In the genomic region with DNA sequence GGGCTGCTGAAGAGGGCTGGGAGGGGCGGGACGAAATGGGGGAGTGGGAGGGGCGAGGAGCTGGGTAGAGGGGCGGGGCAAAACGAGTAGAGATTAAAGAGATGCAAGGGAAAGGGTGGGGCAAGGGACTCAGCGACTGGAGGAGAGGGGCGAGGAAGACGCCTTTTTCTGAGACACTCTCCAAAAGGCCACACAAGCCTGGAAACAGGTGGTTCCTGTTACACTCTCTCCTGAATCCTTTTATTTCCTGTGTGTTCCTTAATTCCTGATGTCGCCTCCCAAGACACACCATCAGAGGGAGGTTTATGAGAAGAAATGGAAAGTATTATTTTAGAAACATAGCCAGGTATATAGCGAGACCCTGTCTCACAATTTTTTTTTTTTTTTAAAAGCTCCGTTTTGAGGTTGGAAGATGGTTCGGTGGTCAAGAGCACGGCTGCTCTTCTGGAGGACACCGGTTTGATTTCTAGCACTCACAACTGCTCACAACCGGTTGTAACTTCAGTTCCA, we compare ENCODE assay signal across 8 mouse cellular contexts. TPM values are rescaled to one million over a fixed set of nuclear protein-coding genes. Genes with fewer than 3 reads are reported as not detected.
DNase-seq lines count a peak whose midpoint lies in the region; ATAC-seq and TF ChIP-seq lines count a peak whose summit lies in the region.

No protein-coding gene starts in this region.

- H3K4me1 ChIP-seq in cerebellum, adult 2 months (ENCODE audit: control insufficient read depth, insufficient read depth, low read length) = peaks cover 12% of the 10 kb centered on the region
- peaks cover 8% of the 10 kb centered on the region; the same call in 1 of the 2 replicates for H3K4me1 ChIP-seq in spleen, adult 2 months (ENCODE audit: control insufficient read depth, insufficient read depth, insufficient read length)
- peaks cover 8% of the 10 kb centered on the region for H3K4me1 ChIP-seq in liver, embryonic 11.5 days (replicated peaks; ENCODE audit: control insufficient read depth, insufficient read depth, low read length)
- 0 out of 2 replicates have a peak, but pooled peaks cover 4% of the 10 kb centered on the region for H3K4me1 ChIP-seq in stomach, postnatal 0 days (replicated peaks; ENCODE audit: control insufficient read depth, insufficient read depth)

- no peak for TF ChIP-seq EP300 in stomach, postnatal 0 days (optimal IDR thresholded peaks at IDR 0.05)

- H3K4me3 ChIP-seq in cerebellum, adult 2 months (replicated peaks; ENCODE audit: insufficient read depth, low read depth, low read length) = peak overlapping the region; percentile 95
- H3K4me3 ChIP-seq in spleen, adult 2 months (ENCODE audit: extremely low read depth, insufficient read depth, insufficient read length) = peak overlapping the region; percentile 62
- H3K4me3 ChIP-seq in liver, embryonic 11.5 days (ENCODE audit: low read depth, low read length) = peak overlapping the region; percentile 99
- H3K4me3 ChIP-seq in stomach, postnatal 0 days (ENCODE audit: low read depth, low read length) = peak overlapping the region; percentile 94

- peak overlapping the region; percentile 97 for H3K4me2 ChIP-seq in liver, embryonic 11.5 days
- peak overlapping the region; percentile 89 for H3K4me2 ChIP-seq in stomach, postnatal 0 days (replicated peaks; ENCODE audit: low read depth)

- no peak for TF ChIP-seq POLR2A in cerebellum, adult 2 months (IDR thresholded peaks at IDR 0.05; ENCODE audit: borderline replicate concordance, insufficient read depth, low read length)
- no peak for TF ChIP-seq POLR2A in spleen, adult 2 months (IDR thresholded peaks at IDR 0.05; ENCODE audit: low read depth, low read length)

- DNase-seq in cerebellum, adult 2 months = no peak
- no peak for DNase-seq in cerebellum, adult 9-11 months
- DNase-seq in spleen, adult 2 months (ENCODE audit: low read depth in 1 of 2, low spot score in 2 of 2) = no peak
- DNase-seq in spleen, adult 18-20 months = no peak
- no peak for DNase-seq in liver, embryonic 11.5 days (ENCODE audit: low spot score)
- DNase-seq in stomach, postnatal 0 days (ENCODE audit: low spot score) = no peak
- no peak for DNase-seq in MN1 (ENCODE audit: low spot score)

- no peak for TF ChIP-seq CTCF in cerebellum, adult 2 months (IDR thresholded peaks at IDR 0.05; ENCODE audit: borderline replicate concordance, insufficient read depth, low read depth, low read length)
- no peak for TF ChIP-seq CTCF in spleen, adult 2 months (IDR thresholded peaks at IDR 0.05; ENCODE audit: extremely low read depth, insufficient read depth, insufficient read length, insufficient replicate concordance)
- no peak for TF ChIP-seq CTCF in stomach, postnatal 0 days (IDR thresholded peaks at IDR 0.05; ENCODE audit: low read depth)

- peak overlapping the region; percentile 47 for H3K9ac ChIP-seq in liver, embryonic 11.5 days (ENCODE audit: low read depth, low read length)
- no peak overlapping the region for H3K9ac ChIP-seq in stomach, postnatal 0 days (ENCODE audit: low read length)

- no peaks in the 10 kb centered on the region for H3K36me3 ChIP-seq in spleen, adult 2 months (ENCODE audit: control insufficient read depth, insufficient read depth, low read length)
- H3K36me3 ChIP-seq in liver, embryonic 11.5 days (ENCODE audit: control insufficient read depth, insufficient read depth, low read length) = peaks cover 6% of the 10 kb centered on the region; the same call in 1 of the 2 replicates
- no peaks in the 10 kb centered on the region for H3K36me3 ChIP-seq in stomach, postnatal 0 days (ENCODE audit: control insufficient read depth, insufficient read depth, low read length)

- no peaks in the 10 kb centered on the region for H3K27me3 ChIP-seq in cerebellum, adult 2 months (ENCODE audit: control insufficient read depth, insufficient read depth, low read length)
- no peaks in the 10 kb centered on the region for H3K27me3 ChIP-seq in spleen, adult 2 months (ENCODE audit: control insufficient read depth, insufficient read depth, low read length)
- H3K27me3 ChIP-seq in liver, embryonic 11.5 days (replicated peaks; ENCODE audit: control insufficient read depth, insufficient read depth, low read length) = no peaks in the 10 kb centered on the region
- H3K27me3 ChIP-seq in stomach, postnatal 0 days (ENCODE audit: control insufficient read depth, insufficient read depth, low read length) = no peaks in the 10 kb centered on the region

- H3K27ac ChIP-seq in cerebellum, adult 2 months (ENCODE audit: insufficient read depth, low read length) = no peak overlapping the region
- no peak overlapping the region for H3K27ac ChIP-seq in spleen, adult 2 months (ENCODE audit: insufficient read depth, low read length)
- H3K27ac ChIP-seq in liver, embryonic 11.5 days (ENCODE audit: low read depth, low read length) = no peak overlapping the region
- no peak overlapping the region for H3K27ac ChIP-seq in stomach, postnatal 0 days (replicated peaks)

- ATAC-seq in liver, embryonic 11.5 days (replicated peaks; ENCODE audit: low FRiP score) = no peak
- no peak for ATAC-seq in stomach, postnatal 0 days (ENCODE audit: low FRiP score, low TSS enrichment)
- ATAC-seq in cerebellum, adult (ENCODE audit: insufficient number of reproducible peaks, low FRiP score, low TSS enrichment) = no peak

- H3K9me3 ChIP-seq in liver, embryonic 11.5 days (ENCODE audit: control insufficient read depth, low read length) = no peaks in the 10 kb centered on the region
- H3K9me3 ChIP-seq in stomach, postnatal 0 days (ENCODE audit: control insufficient read depth, low read length) = no peaks in the 10 kb centered on the region

- 7% methylated on average over 15 of the region's 15 CpGs for WGBS in cerebellum, adult 2 months
- WGBS in spleen, adult 2 months = 6% methylated on average over 15 of the region's 15 CpGs
- 7% methylated on average over 15 of the region's 15 CpGs for WGBS in liver, embryonic 11.5 days
- WGBS in stomach, postnatal 0 days = 4% methylated on average over 14 of the region's 15 CpGs

RNA-seq across cellular contexts. Expression of a gene that starts 0.4 kb away (rescaled TPM):
- 46.2 and 50.1 TPM in 2 replicates for polyA plus RNA-seq in cerebellum, adult 2 months (2012; rRNA removed)
- polyA plus RNA-seq in spleen, adult 2 months (2012; rRNA removed) = 12.0 and 12.2 TPM in 2 replicates
- 100 and 107 TPM in 2 replicates for polyA plus RNA-seq in liver, embryonic 11.5 days (2014; fragmentation: Nextera tagmentation; extraction: Ambion mirVana)
- polyA plus RNA-seq in stomach, postnatal 0 days (2015; fragmentation: Nextera tagmentation; extraction: Ambion mirVana) = 45.5 and 53.7 TPM in 2 replicates

RNA-seq across cellular contexts. Expression of a gene that starts 28.2 kb away (rescaled TPM):
- polyA plus RNA-seq in cerebellum, adult 2 months (2012; rRNA removed) = 0.05 TPM in 2 replicates
- polyA plus RNA-seq in spleen, adult 2 months (2012; rRNA removed) = 2.9 and 3.2 TPM in 2 replicates
- polyA plus RNA-seq in liver, embryonic 11.5 days (2014; fragmentation: Nextera tagmentation; extraction: Ambion mirVana) = 0.73 and 0.92 TPM in 2 replicates
- 0.13 and 0.17 TPM in 2 replicates for polyA plus RNA-seq in stomach, postnatal 0 days (2015; fragmentation: Nextera tagmentation; extraction: Ambion mirVana)

RNA-seq across cellular contexts. Expression of a gene that starts 49.2 kb away (rescaled TPM):
- 3.6 and 3.8 TPM in 2 replicates for polyA plus RNA-seq in cerebellum, adult 2 months (2012; rRNA removed)
- 5.2 and 5.6 TPM in 2 replicates for polyA plus RNA-seq in spleen, adult 2 months (2012; rRNA removed)
- polyA plus RNA-seq in liver, embryonic 11.5 days (2014; fragmentation: Nextera tagmentation; extraction: Ambion mirVana) = 2.6 and 3.9 TPM in 2 replicates
- polyA plus RNA-seq in stomach, postnatal 0 days (2015; fragmentation: Nextera tagmentation; extraction: Ambion mirVana) = 3.9 and 4.7 TPM in 2 replicates

RNA-seq across cellular contexts. Expression of a gene that starts 51.4 kb away (rescaled TPM):
- 164 and 185 TPM in 2 replicates for polyA plus RNA-seq in cerebellum, adult 2 months (2012; rRNA removed)
- polyA plus RNA-seq in spleen, adult 2 months (2012; rRNA removed) = 50.0 and 50.1 TPM in 2 replicates
- polyA plus RNA-seq in liver, embryonic 11.5 days (2014; fragmentation: Nextera tagmentation; extraction: Ambion mirVana) = 133 and 139 TPM in 2 replicates
- polyA plus RNA-seq in stomach, postnatal 0 days (2015; fragmentation: Nextera tagmentation; extraction: Ambion mirVana) = 98.5 and 99.4 TPM in 2 replicates
